Mouse (Mus musculus) kidney, embryonic 14.5 days (tissue): ENCODE data around the gene Heatr1. TPM values are rescaled to one million over a fixed set of nuclear protein-coding genes. Genes with fewer than 3 reads are reported as not detected.

Source experiments
- ATAC-seq: fragments of 200-750 bp; cut with Nextera tagmentation; 2 replicates; pipeline ENCODE4 v1.8.0; 2017; ENCODE audit warnings: moderate number of reproducible peaks, mild to moderate bottlenecking, moderate TSS enrichment, moderate library complexity; ENCODE audit not compliant: low FRiP score, low TSS enrichment
- H3K27ac ChIP-seq: fragments of 300-500 bp; sonication (generic); 2 replicates; pipeline ENCODE4 v1.5.1; 2014; ENCODE audit warnings: low read depth, mild to moderate bottlenecking, low read length, moderate library complexity, mixed read lengths
- H3K27me3 ChIP-seq: fragments of 300-500 bp; sonication (generic); 2 replicates; pipeline ENCODE4 v1.6.1; 2014; ENCODE audit warnings: mild to moderate bottlenecking, low read length; ENCODE audit not compliant: control insufficient read depth, insufficient read depth
- H3K36me3 ChIP-seq: fragments of 300-500 bp; sonication (generic); 2 replicates; pipeline ENCODE4 v1.6.1; 2014; ENCODE audit warnings: low read length, mixed read lengths; ENCODE audit not compliant: control insufficient read depth, insufficient read depth
- H3K4me1 ChIP-seq: fragments of 300-500 bp; sonication (generic); 2 replicates; pipeline ENCODE4 v1.6.1; 2014; ENCODE audit warnings: low read length, mixed read lengths; ENCODE audit not compliant: control insufficient read depth, insufficient read depth
- H3K4me2 ChIP-seq: fragments of 300-500 bp; sonication (generic); replicated peaks from 2 replicates; pipeline ENCODE4 v1.6.1; 2014; ENCODE audit warnings: low read depth, mild to moderate bottlenecking, low read length
- H3K4me3 ChIP-seq: fragments of 300-500 bp; sonication (generic); 2 replicates; pipeline ENCODE4 v1.5.1; 2014; ENCODE audit warnings: mild to moderate bottlenecking, low read length
- H3K9ac ChIP-seq: fragments of 300-500 bp; sonication (generic); 2 replicates; pipeline ENCODE4 v1.6.1; 2014; ENCODE audit warnings: low read depth, mild to moderate bottlenecking, low read length, moderate library complexity
- H3K9me3 ChIP-seq: fragments of 300-500 bp; sonication (generic); 2 replicates; pipeline ENCODE4 v1.6.1; 2016; ENCODE audit warnings: low read length; ENCODE audit not compliant: control insufficient read depth
- WGBS: fragments of 180-500 bp; shearing (Covaris S2); extraction: QIAGEN DNeasy Blood & Tissue Kit; methylation state at CpG from one replicate; pipeline ENCODE4 v1.1.7; 2014; 5-methylcytosine and 5-hydroxymethylcytosine counted together
- polyA plus RNA-seq: library from polyadenylated mRNA; unstranded; fragments of >200 nt; fragmentation: Nextera tagmentation; extraction: Ambion mirVana; gene quantifications from 2 replicates; pipeline ENCODE4 v1.2.1, GENCODE M21; 2014

The Heatr1 gene
- polyA plus RNA-seq, 1 experiment from 2014 or later: 37.2 TPM

- H3K27me3 ChIP-seq: no peaks in the 10 kb centered on the region
- H3K9ac ChIP-seq: no peak overlapping the region
- no peak overlapping the region for H3K27ac ChIP-seq
- no peak for ATAC-seq
- H3K4me2 ChIP-seq: no peak overlapping the region
- no peaks in the 10 kb centered on the region for H3K9me3 ChIP-seq
- H3K4me1 ChIP-seq: no peaks in the 10 kb centered on the region
- H3K4me3 ChIP-seq: no peak overlapping the region
- H3K36me3 ChIP-seq: peaks cover 52% of the 10 kb centered on the region
- 95% methylated on average over 3 of the region's 3 CpGs for WGBS
Observed at GRCm38 (mm10) chr13:12439586-12439985, 44.8 kb downstream of the Heatr1 start.

GRCm38 (mm10) chr13:12440813-12441212, 46.0 kb downstream of the Heatr1 start:
- Histone ChIP-seq H3K27me3 (no peaks in the 10 kb centered on the region), H3K9me3 (no peaks in the 10 kb centered on the region), H3K4me3 (no peak overlapping the region), H3K27ac (no peak overlapping the region), H3K4me1 (no peaks in the 10 kb centered on the region), H3K4me2 (no peak overlapping the region), H3K36me3 (peaks cover 40% of the 10 kb centered on the region), H3K9ac (no peak overlapping the region)
- no peak for ATAC-seq
- WGBS: 94% methylated on average over 6 of the region's 6 CpGs

GRCm38 (mm10) chr13:12442008-12442587, 47.3 kb downstream of the Heatr1 start:
- 90% methylated on average over 2 of the region's 2 CpGs for WGBS

GRCm38 (mm10) chr13:12453150-12453549, 58.3 kb downstream of the Heatr1 start:
- ATAC-seq: no peak
- WGBS: 90% methylated on average over 14 of the region's 14 CpGs
- peaks cover 3% of the 10 kb centered on the region; the same call in 1 of the 2 replicates for H3K36me3 ChIP-seq
- no peaks in the 10 kb centered on the region for H3K4me1 ChIP-seq
- H3K9ac ChIP-seq: no peak overlapping the region
- H3K9me3 ChIP-seq: no peaks in the 10 kb centered on the region
- H3K4me2 ChIP-seq: no peak overlapping the region
- no peak overlapping the region for H3K27ac ChIP-seq
- no peaks in the 10 kb centered on the region for H3K27me3 ChIP-seq
- H3K4me3 ChIP-seq: no peak overlapping the region

More at GRCm38 (mm10) chr13:12442008-12442587, 47.3 kb downstream of the Heatr1 start:
- Histone ChIP-seq H3K27me3 (no peaks in the 10 kb centered on the region), H3K4me1 (no peaks in the 10 kb centered on the region), H3K4me2 (no peak overlapping the region), H3K9ac (no peak overlapping the region), H3K27ac (no peak overlapping the region), H3K36me3 (peaks cover 31% of the 10 kb centered on the region; the same call in 1 of the 2 replicates), H3K4me3 (no peak overlapping the region), H3K9me3 (no peaks in the 10 kb centered on the region)
- ATAC-seq: no peak

- Histone ChIP-seq H3K4me2 (no peak overlapping the region), H3K36me3 (peaks cover 3% of the 10 kb centered on the region; the same call in 1 of the 2 replicates), H3K4me3 (no peak overlapping the region), H3K27ac (no peak overlapping the region), H3K9ac (no peak overlapping the region), H3K27me3 (no peaks in the 10 kb centered on the region), H3K9me3 (no peaks in the 10 kb centered on the region), H3K4me1 (no peaks in the 10 kb centered on the region)
- ATAC-seq: no peak
- WGBS: 80% methylated on average over 7 of the region's 7 CpGs
Observed at GRCm38 (mm10) chr13:12454686-12455390, 60.0 kb downstream of the Heatr1 start.

GRCm38 (mm10) chr13:12456711-12457110, 61.9 kb downstream of the Heatr1 start:
- no peak for ATAC-seq
- Histone ChIP-seq H3K27ac (no peak overlapping the region), H3K4me1 (no peaks in the 10 kb centered on the region), H3K27me3 (no peaks in the 10 kb centered on the region), H3K36me3 (peaks cover 3% of the 10 kb centered on the region; the same call in 1 of the 2 replicates), H3K9ac (no peak overlapping the region), H3K9me3 (no peaks in the 10 kb centered on the region), H3K4me2 (no peak overlapping the region), H3K4me3 (no peak overlapping the region)
- WGBS: 80% methylated on average over 7 of the region's 7 CpGs

- no peak for ATAC-seq
- no peaks in the 10 kb centered on the region for H3K27me3 ChIP-seq
- H3K27ac ChIP-seq: peak overlapping the region; percentile 43; the same call in 1 of the 2 replicates
- H3K4me3 ChIP-seq: peak overlapping the region; percentile 77
- H3K9ac ChIP-seq: peak overlapping the region; percentile 77; the same call in 1 of the 2 replicates
- no peaks in the 10 kb centered on the region for H3K4me1 ChIP-seq
- peaks cover 2% of the 10 kb centered on the region; the same call in 1 of the 2 replicates for H3K36me3 ChIP-seq
- 5% methylated on average over 8 of the region's 8 CpGs for WGBS
- H3K9me3 ChIP-seq: no peaks in the 10 kb centered on the region
- peak overlapping the region; percentile 79 for H3K4me2 ChIP-seq
Observed at GRCm38 (mm10) chr13:12460443-12460842, 65.6 kb downstream of the Heatr1 start.

- H3K27me3 ChIP-seq: no peaks in the 10 kb centered on the region
- peak overlapping the region; percentile 77 for H3K9ac ChIP-seq
- H3K4me1 ChIP-seq: no peaks in the 10 kb centered on the region
- no peaks in the 10 kb centered on the region for H3K9me3 ChIP-seq
- H3K4me2 ChIP-seq: peak overlapping the region; percentile 79
- H3K4me3 ChIP-seq: peak overlapping the region; percentile 77
- H3K27ac ChIP-seq: peak overlapping the region; percentile 43; the same call in 1 of the 2 replicates
- no peaks in the 10 kb centered on the region for H3K36me3 ChIP-seq
- peak; percentile 97 for ATAC-seq
- WGBS: 1% methylated on average over 50 of the region's 59 CpGs
Observed at GRCm38 (mm10) chr13:12460881-12461729, 66.3 kb downstream of the Heatr1 start.
